Mouse (Mus musculus) stomach, embryonic 16.5 days (tissue): ENCODE results near the gene Ogfod1. TPM values are rescaled to one million over a fixed set of nuclear protein-coding genes. Genes with fewer than 3 reads are reported as not detected.

Experiments used
- polyA plus RNA-seq: library from polyadenylated mRNA; unstranded; fragments of >200 nt; fragmentation: Nextera tagmentation; extraction: Ambion mirVana; gene quantifications from 2 replicates; pipeline ENCODE4 v1.2.1, GENCODE M21; 2015

Ogfod1 gene
- polyA plus RNA-seq, 1 experiment from 2014 or later = 15.5 TPM

Other genes with a start within 250 kb of the Ogfod1 start
- gene Gnao1, start 227.2 kb upstream of the Ogfod1 start, polyA plus RNA-seq = 11.6 and 11.7 TPM in 2 replicates
- gene Amfr, start 24.4 kb upstream of the Ogfod1 start, polyA plus RNA-seq = 27.7 and 27.8 TPM in 2 replicates
- gene Nudt21, start 167 bp upstream of the Ogfod1 start, polyA plus RNA-seq = 86.7 and 97.0 TPM in 2 replicates
- gene Bbs2, start 61.7 kb downstream of the Ogfod1 start, polyA plus RNA-seq = 12.3 and 13.2 TPM in 2 replicates
- gene Mt4, start 100.0 kb downstream of the Ogfod1 start, polyA plus RNA-seq = 0.70 and 1.6 TPM in 2 replicates
- gene Mt3, start 115.4 kb downstream of the Ogfod1 start, polyA plus RNA-seq = 3.7 and 3.8 TPM in 2 replicates
- 524 and 598 TPM in 2 replicates for gene Mt2, start 135.5 kb downstream of the Ogfod1 start, polyA plus RNA-seq
- gene Mt1, start 141.9 kb downstream of the Ogfod1 start, polyA plus RNA-seq = 1,904 and 1,931 TPM in 2 replicates
- gene Nup93, start 177.4 kb downstream of the Ogfod1 start, polyA plus RNA-seq = 64.9 and 68.5 TPM in 2 replicates